ENCODE assay signal across 6 mouse cellular contexts in the genomic region with DNA sequence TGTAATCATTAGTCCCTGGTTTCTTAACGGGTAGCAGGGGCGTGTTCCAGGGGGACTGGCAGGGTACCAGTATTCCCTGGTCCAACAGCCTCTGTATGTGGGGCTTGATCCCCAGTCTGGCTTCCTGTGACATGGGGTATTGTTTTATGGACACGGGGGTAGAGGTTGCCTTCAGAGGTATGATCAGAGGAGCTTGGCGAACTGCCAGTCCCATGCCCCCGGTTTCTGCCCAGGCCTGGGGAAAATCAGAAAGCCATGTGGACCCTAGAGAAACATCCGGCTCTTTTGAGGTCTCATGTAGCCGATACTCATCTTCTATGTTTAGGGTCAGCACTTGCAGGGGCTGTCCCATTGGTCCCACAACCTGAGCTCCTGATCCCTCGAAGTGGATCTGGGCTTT. TPM values are rescaled to one million over a fixed set of nuclear protein-coding genes. Genes with fewer than 3 reads are reported as not detected.
A peak's percentile ranks its signal among the peaks of the same experiment; 100 is the strongest.
DNase-seq lines count a peak whose midpoint lies in the region.

No protein-coding gene starts in this region.

- DNase-seq in cerebellum, adult 11-12 months, result peak; percentile 48
- peak; percentile 35 for DNase-seq in cerebellum, adult 8-10 months
- peak; percentile 54 for DNase-seq in cerebellum, adult 9-11 months
- DNase-seq in heart, adult 11 months, result peak; percentile 94
- DNase-seq in kidney, adult 11 months, result peak; percentile 37
- DNase-seq in layer of hippocampus, adult 8-10 months (ENCODE audit: low spot score in 2 of 2), result peak; percentile 30 to 40

RNA-seq across cellular contexts. Expression of a gene that starts 29.1 kb away (rescaled TPM):
- 10 to 100 TPM; 40.5 to 44.8 (median 41.6) TPM for total RNA-seq in layer of hippocampus, adult 8-10 months (2022)

Comparison
In these comparisons a context has a peak if more than half of its experiments do, and no peak if none do; other contexts are left out.
1. Peak in every context shown above with its lines: DNase-seq.
2. DNase-seq: peak in every context shown above with its lines; median percentile 94 in heart, adult 11 months; 54 in cerebellum, adult 9-11 months; 48 in cerebellum, adult 11-12 months; 37 in kidney, adult 11 months; 35 in cerebellum, adult 8-10 months; 35 in layer of hippocampus, adult 8-10 months.